Mouse (Mus musculus): ENCODE measurements around the gene 4930404H24Rik. TPM values are rescaled to one million over a fixed set of nuclear protein-coding genes. Genes with fewer than 3 reads are reported as not detected.

The 4930404H24Rik gene
- not detected for total RNA-seq (2021)
- long read RNA-seq, experiment 1, result 0 reads
- long read RNA-seq, experiment 2, result 0 reads

GRCm38 (mm10) chr2:153492573-153493392 is at the start of gene 4930404H24Rik:
TSS of gene 4930404H24Rik (plus strand) at chr2:153492790.
- DNase-seq, result peak; percentile 83

GRCm38 (mm10) chr2:153443434-153444240 is 49.0 kb upstream of the 4930404H24Rik start:
- DNase-seq, result peak; percentile 62

- peak; percentile 87 for DNase-seq
These were observed 48.1 kb upstream of the 4930404H24Rik start for GRCm38 (mm10) chr2:153444254-153445136.

GRCm38 (mm10) chr2:153445137-153446016 is 47.2 kb upstream of the 4930404H24Rik start:
- DNase-seq, result peak; percentile 55

GRCm38 (mm10) chr2:153446017-153446408 is 46.6 kb upstream of the 4930404H24Rik start:
- peak; percentile 61 for DNase-seq

GRCm38 (mm10) chr2:153446476-153446875 is 46.1 kb upstream of the 4930404H24Rik start:
- no peak for DNase-seq

GRCm38 (mm10) chr2:153447719-153448118 is 44.9 kb upstream of the 4930404H24Rik start:
- DNase-seq, result peak; percentile 59

GRCm38 (mm10) chr2:153448519-153448918 is 44.1 kb upstream of the 4930404H24Rik start:
- no peak for DNase-seq

GRCm38 (mm10) chr2:153453961-153454759 is 38.4 kb upstream of the 4930404H24Rik start:
- DNase-seq, result no peak

GRCm38 (mm10) chr2:153454841-153455506 is 37.6 kb upstream of the 4930404H24Rik start:
- DNase-seq, result no peak

- no peak for DNase-seq
These were observed 35.1 kb upstream of the 4930404H24Rik start for GRCm38 (mm10) chr2:153457467-153457866.

- no peak for DNase-seq
These were observed 34.6 kb upstream of the 4930404H24Rik start for GRCm38 (mm10) chr2:153458022-153458441.

- DNase-seq, result no peak
These were observed 29.3 kb upstream of the 4930404H24Rik start for GRCm38 (mm10) chr2:153463257-153463656.

- DNase-seq, result no peak
These were observed 25.2 kb upstream of the 4930404H24Rik start for GRCm38 (mm10) chr2:153467372-153467771.

GRCm38 (mm10) chr2:153469317-153469716 is 23.3 kb upstream of the 4930404H24Rik start:
- DNase-seq, result no peak

- no peak for DNase-seq
These were observed 22.8 kb upstream of the 4930404H24Rik start for GRCm38 (mm10) chr2:153469764-153470163.

GRCm38 (mm10) chr2:153470983-153471382 is 21.6 kb upstream of the 4930404H24Rik start:
- DNase-seq, result no peak

- DNase-seq, result peak; percentile 65
These were observed 17.2 kb upstream of the 4930404H24Rik start for GRCm38 (mm10) chr2:153475114-153476112.

Measured in adrenal gland, postnatal 10 days (tissue).